Mouse (Mus musculus) Patski (cell line): Measurements from ENCODE around the gene 4930412O13Rik. TPM values are rescaled to one million over a fixed set of nuclear protein-coding genes. Genes with fewer than 3 reads are reported as not detected.

ENCODE experiments used
- ATAC-seq: fragments of 100-300 bp; one replicate; pipeline ENCODE4 v1.8.0; 2021
- CTCF ChIA-PET: fragments of 350-600 bp; sonication (Branson Sonifier 250); formaldehyde crosslinking; loops from one replicate; lab custom pipeline; 2022; ENCODE audit warnings: inconsistent platforms; lab: Charles Lee
- POLR2A ChIA-PET: fragments of 350-600 bp; sonication (Branson Sonifier 250); formaldehyde crosslinking; loops from one replicate; lab custom pipeline; 2022; ENCODE audit warnings: antibody characterized with exemption, inconsistent platforms; lab: Charles Lee
- DNase-seq: peaks from one replicate; pipeline ENCODE4 v3.0.0-alpha.2; 2011; ENCODE audit warnings: low read depth, low spot score
- H3K27me3 ChIP-seq: fragments of 371-371 bp; one replicate; pipeline ENCODE4 v1.5.1; 2021
- CTCF ChIP-seq: fragments of 100-300 bp; IDR thresholded peaks from one replicate; pipeline ENCODE4 v1.5.1; 2021
- in situ Hi-C: fragments of 300-500 bp; cut with MboI; formaldehyde crosslinking; loops from 3 replicates; pipeline ENCODE4 v1.11.1; 2018; ENCODE audit warnings: low pct_unique_long_range_greater_than_20kb, mixed read lengths
- polyA plus RNA-seq: library from polyadenylated mRNA; unstranded; gene quantifications from one replicate; pipeline ENCODE4 v1.2.3, GENCODE M21; 2021

Gene 4930412O13Rik
- polyA plus RNA-seq, 1 experiment from 2014 or later, result not detected

GRCm38 (mm10) chr2:9896097-9896770 lies 15.2 kb downstream of the 4930412O13Rik start:
- no peak for DNase-seq
- ChIA-PET CTCF (no interaction called here), POLR2A (interaction anchor here (0.5 to 0.9 kb wide), 2 partner anchors 39 to 922 kb away, joined by 3 to 5 read pairs; no protein-coding TSS in a partner anchor)
- no peak for TF ChIP-seq CTCF
- no peak for ATAC-seq
- H3K27me3 ChIP-seq, result no peaks in the 10 kb centered on the region
- in situ Hi-C loops, result no loop called here

GRCm38 (mm10) chr2:9897846-9898245 lies 16.8 kb downstream of the 4930412O13Rik start:
- TF ChIP-seq CTCF, result no peak
- no peaks in the 10 kb centered on the region for H3K27me3 ChIP-seq
- POLR2A ChIA-PET, result no interaction called here
- DNase-seq, result no peak
- CTCF ChIA-PET, result no interaction called here
- in situ Hi-C loops, result no loop called here
- no peak for ATAC-seq

GRCm38 (mm10) chr2:9903854-9904560 lies 23.0 kb downstream of the 4930412O13Rik start:
- DNase-seq, result no peak
- ATAC-seq, result peak; percentile 21
- no peak for TF ChIP-seq CTCF
- ChIA-PET CTCF (no interaction called here), POLR2A (interaction anchor here (0.7 kb wide), 1 partner anchor 531 kb away, joined by 11 read pairs; no protein-coding TSS in a partner anchor)
- in situ Hi-C loops, result no loop called here
- no peaks in the 10 kb centered on the region for H3K27me3 ChIP-seq

GRCm38 (mm10) chr2:9905995-9906394 lies 24.9 kb downstream of the 4930412O13Rik start:
- ATAC-seq, result no peak
- in situ Hi-C loops, result no loop called here
- no peaks in the 10 kb centered on the region for H3K27me3 ChIP-seq
- POLR2A ChIA-PET, result no interaction called here
- no peak for TF ChIP-seq CTCF
- CTCF ChIA-PET, result no interaction called here
- no peak for DNase-seq

GRCm38 (mm10) chr2:9917602-9918001 lies 36.5 kb downstream of the 4930412O13Rik start:
- no peaks in the 10 kb centered on the region for H3K27me3 ChIP-seq
- in situ Hi-C loops, result no loop called here
- ATAC-seq (no peak), DNase-seq (no peak)
- ChIA-PET POLR2A (no interaction called here), CTCF (no interaction called here)
- TF ChIP-seq CTCF, result no peak

- peak; percentile 80 for ATAC-seq
- CTCF ChIA-PET, result interaction anchor here (0.9 to 1.1 kb wide), 2 partner anchors 8 to 91 kb away, joined by 3 read pairs; no protein-coding TSS in a partner anchor
Measured at GRCm38 (mm10) chr2:9918691-9919471, 37.8 kb downstream of the 4930412O13Rik start.

GRCm38 (mm10) chr2:9926194-9926904 lies 45.3 kb downstream of the 4930412O13Rik start:
- no peaks in the 10 kb centered on the region for H3K27me3 ChIP-seq
- peak; percentile 21 for ATAC-seq
- no peak for DNase-seq
- ChIA-PET POLR2A (no interaction called here), CTCF (interaction anchor here (1.0 kb wide), 1 partner anchor 10 kb away, joined by 4 read pairs; no protein-coding TSS in a partner anchor)
- TF ChIP-seq CTCF, result no peak
- in situ Hi-C loops, result no loop called here

More at GRCm38 (mm10) chr2:9918691-9919471, 37.8 kb downstream of the 4930412O13Rik start:
- POLR2A ChIA-PET, result no interaction called here
- no peaks in the 10 kb centered on the region for H3K27me3 ChIP-seq
- in situ Hi-C loops, result no loop called here
- no peak for TF ChIP-seq CTCF
- DNase-seq, result no peak

GRCm38 (mm10) chr2:9926905-9927283 lies 45.8 kb downstream of the 4930412O13Rik start:
- DNase-seq (no peak), ATAC-seq (no peak)
- H3K27me3 ChIP-seq, result no peaks in the 10 kb centered on the region
- TF ChIP-seq CTCF, result no peak
- CTCF ChIA-PET, result interaction anchor here (1.0 kb wide), 1 partner anchor 9 kb away, joined by 4 read pairs; no protein-coding TSS in a partner anchor
- POLR2A ChIA-PET, result no interaction called here
- in situ Hi-C loops, result no loop called here

Other genes starting within 250 kb of the 4930412O13Rik start
- gene 9230102O04Rik, start 8.3 kb downstream of the 4930412O13Rik start, polyA plus RNA-seq, result not detected
- gene Gata3, start 8.8 kb downstream of the 4930412O13Rik start, polyA plus RNA-seq, result 0.83 TPM
- 8.1 TPM for gene Taf3, start 167.3 kb downstream of the 4930412O13Rik start, polyA plus RNA-seq
- 617 TPM for gene Atp5c1, start 199.3 kb downstream of the 4930412O13Rik start, polyA plus RNA-seq
- 24.1 TPM for gene Kin, start 199.3 kb downstream of the 4930412O13Rik start, polyA plus RNA-seq